Mouse (Mus musculus) neural tube, embryonic 11.5 days (tissue): ENCODE measurements around the gene Dcaf5. TPM values are rescaled to one million over a fixed set of nuclear protein-coding genes. Genes with fewer than 3 reads are reported as not detected.
A peak's percentile ranks its signal among the peaks of the same experiment; 100 is the strongest.

Experiments
- ATAC-seq: fragments of 200-750 bp; cut with Nextera tagmentation; 2 replicates; pipeline ENCODE4 v1.8.0; 2017; ENCODE audit warnings: moderate number of reproducible peaks, mild to moderate bottlenecking, moderate TSS enrichment, moderate library complexity; ENCODE audit not compliant: insufficient read depth, low FRiP score, low TSS enrichment
- DNase-seq: peaks from one replicate; pipeline ENCODE4 v3.0.0-alpha.2; 2015; ENCODE audit warnings: low spot score
- H3K27ac ChIP-seq: fragments of 300-500 bp; sonication (generic); 2 replicates; pipeline ENCODE4 v1.5.1; 2014; ENCODE audit warnings: low read depth, mild to moderate bottlenecking, low read length
- H3K27me3 ChIP-seq: fragments of 300-500 bp; sonication (generic); 2 replicates; pipeline ENCODE4 v1.6.1; 2014; ENCODE audit warnings: mild to moderate bottlenecking, low read length, mixed read lengths; ENCODE audit not compliant: control insufficient read depth, insufficient read depth
- H3K36me3 ChIP-seq: fragments of 300-500 bp; sonication (generic); 2 replicates; pipeline ENCODE4 v1.6.1; 2014; ENCODE audit warnings: mild to moderate bottlenecking, low read length, moderate library complexity, mixed read lengths; ENCODE audit not compliant: control insufficient read depth, insufficient read depth
- H3K4me1 ChIP-seq: fragments of 300-500 bp; sonication (generic); 2 replicates; pipeline ENCODE4 v1.6.1; 2014; ENCODE audit warnings: low read length, mixed read lengths; ENCODE audit not compliant: control insufficient read depth, insufficient read depth
- H3K4me2 ChIP-seq: fragments of 300-500 bp; sonication (generic); 2 replicates; pipeline ENCODE4 v1.6.1; 2014; ENCODE audit warnings: low read depth, mild to moderate bottlenecking, moderate library complexity
- H3K4me3 ChIP-seq: fragments of 300-500 bp; sonication (generic); 2 replicates; pipeline ENCODE4 v1.5.1; 2014; ENCODE audit warnings: low read depth, low read length
- H3K9ac ChIP-seq: fragments of 300-500 bp; sonication (generic); 2 replicates; pipeline ENCODE4 v1.6.1; 2014; ENCODE audit warnings: mild to moderate bottlenecking, low read length
- H3K9me3 ChIP-seq: fragments of 300-500 bp; sonication (generic); 2 replicates; pipeline ENCODE4 v1.6.1; 2016; ENCODE audit warnings: low read length; ENCODE audit not compliant: control insufficient read depth
- WGBS: fragments of 180-500 bp; shearing (Covaris S2); extraction: QIAGEN DNeasy Blood & Tissue Kit; methylation state at CpG from one replicate; pipeline ENCODE4 v1.1.7; 2014; 5-methylcytosine and 5-hydroxymethylcytosine counted together
- polyA plus RNA-seq: library from polyadenylated mRNA; unstranded; fragments of >200 nt; fragmentation: Nextera tagmentation; extraction: Ambion mirVana; gene quantifications from 2 replicates; pipeline ENCODE4 v1.2.1, GENCODE M21; 2014

Gene Dcaf5
- 13.6 and 14.2 TPM in 2 replicates for polyA plus RNA-seq

DNA sequence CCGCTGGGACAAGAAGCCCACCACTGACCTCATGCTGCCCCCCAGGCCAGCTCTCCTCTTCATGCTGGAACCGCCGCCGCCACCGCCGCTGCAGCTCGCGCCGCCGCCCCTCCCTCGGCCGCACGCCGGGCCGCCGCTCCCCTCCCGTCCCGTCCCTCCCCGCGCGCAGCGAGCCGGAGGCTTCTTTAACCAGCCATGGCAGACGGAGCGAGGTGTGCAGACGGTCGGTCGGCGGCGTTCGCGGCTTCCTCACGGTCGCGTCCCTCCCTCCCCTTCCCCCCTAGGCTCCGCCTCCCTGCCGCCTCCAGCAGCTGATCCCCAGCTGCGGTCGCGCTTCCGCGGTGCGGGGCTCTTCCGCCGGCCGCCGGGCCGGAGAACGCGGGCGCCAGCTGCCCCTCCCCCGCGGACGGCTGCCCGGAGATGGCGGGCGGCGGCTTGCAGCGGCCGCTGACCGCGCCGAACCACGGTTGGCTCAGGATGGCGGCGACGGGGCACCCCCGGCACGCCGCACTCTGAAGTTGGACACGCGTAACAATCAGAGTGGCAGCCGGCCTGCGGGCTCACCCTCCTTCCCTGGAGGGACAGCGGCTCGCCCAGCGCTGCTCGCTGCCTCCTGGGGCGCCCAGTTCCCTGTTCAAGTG, at the start of gene Dcaf5:
Gene Dcaf5, minus strand, starts transcription at position 266 of the 641 bp plus-strand sequence.
- Histone ChIP-seq H3K4me2 (peak within 1 kb of the TSS; percentile 72), H3K9ac (peak within 1 kb of the TSS; percentile 86), H3K27me3 (no peaks in the 10 kb centered on the region), H3K4me1 (peaks cover 4% of the 10 kb centered on the region; the same call in 1 of the 2 replicates), H3K36me3 (no peaks in the 10 kb centered on the region), H3K27ac (peak within 1 kb of the TSS; percentile 94), H3K4me3 (peak within 1 kb of the TSS; percentile 90), H3K9me3 (no peaks in the 10 kb centered on the region)
- peak; percentile 87 for DNase-seq
- ATAC-seq, result peak; percentile 78
- under 1% methylated on average over 44 of the region's 79 CpGs for WGBS

DNA sequence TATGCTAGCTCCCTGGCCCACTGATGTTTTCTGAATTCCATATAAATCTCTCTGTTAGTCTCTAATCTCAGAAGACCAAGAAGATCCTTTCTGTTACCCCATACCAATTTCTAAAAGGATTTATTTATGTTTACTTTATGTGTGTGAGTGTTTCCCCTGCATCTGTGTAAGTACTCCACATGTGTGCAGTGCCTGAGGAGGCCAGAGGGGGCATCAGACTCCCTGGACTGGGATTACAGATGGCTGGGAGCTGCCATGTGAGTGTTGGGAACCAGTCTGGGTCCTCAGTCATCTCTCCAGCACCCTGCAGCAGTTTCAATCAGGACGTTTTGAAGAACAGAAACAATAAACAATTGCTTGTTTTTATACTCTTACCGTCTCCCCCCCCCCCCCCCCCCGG, 47.0 kb upstream of the Dcaf5 start:
- no peaks in the 10 kb centered on the region for H3K9me3 ChIP-seq
- no peaks in the 10 kb centered on the region; the same call in 1 of the 2 replicates for H3K36me3 ChIP-seq
- DNase-seq, result no peak
- whole genome bisulfite sequencing, result 76% methylated on average over 3 of the region's 3 CpGs
- H3K4me1 ChIP-seq, result no peaks in the 10 kb centered on the region
- ATAC-seq, result no peak
- no peaks in the 10 kb centered on the region for H3K27me3 ChIP-seq
- no peak overlapping the region for H3K4me3 ChIP-seq
- no peak overlapping the region for H3K9ac ChIP-seq
- no peak overlapping the region for H3K4me2 ChIP-seq
- no peak overlapping the region for H3K27ac ChIP-seq

DNA sequence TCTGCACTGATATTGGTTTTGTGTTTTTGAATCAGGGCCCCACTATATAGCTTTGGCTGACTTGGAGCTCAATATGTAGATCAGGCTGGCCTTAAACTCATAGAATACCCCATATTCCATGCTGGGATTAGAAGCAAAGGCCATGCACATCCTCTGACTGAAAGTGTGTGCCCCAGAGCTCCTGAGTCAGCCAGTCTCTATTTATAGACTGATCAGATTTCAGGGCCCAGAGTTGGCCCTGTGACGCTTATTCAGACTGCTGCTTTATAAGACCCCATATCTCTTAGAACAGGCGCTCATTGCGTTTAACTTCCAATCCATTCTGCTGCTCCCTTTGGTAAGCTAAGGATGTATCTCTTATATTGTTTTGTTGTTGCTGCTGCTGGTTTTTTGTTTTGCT, 43.6 kb upstream of the Dcaf5 start:
- ATAC-seq (no peak), DNase-seq (no peak)
- no peaks in the 10 kb centered on the region; the same call in 1 of the 2 replicates for H3K36me3 ChIP-seq
- no peaks in the 10 kb centered on the region for H3K9me3 ChIP-seq
- no peaks in the 10 kb centered on the region for H3K4me1 ChIP-seq
- no peak overlapping the region for H3K4me3 ChIP-seq
- H3K9ac ChIP-seq, result no peak overlapping the region
- 94% methylated on average over 3 of the region's 3 CpGs for WGBS
- H3K27me3 ChIP-seq, result no peaks in the 10 kb centered on the region
- no peak overlapping the region for H3K4me2 ChIP-seq
- no peak overlapping the region for H3K27ac ChIP-seq

DNA sequence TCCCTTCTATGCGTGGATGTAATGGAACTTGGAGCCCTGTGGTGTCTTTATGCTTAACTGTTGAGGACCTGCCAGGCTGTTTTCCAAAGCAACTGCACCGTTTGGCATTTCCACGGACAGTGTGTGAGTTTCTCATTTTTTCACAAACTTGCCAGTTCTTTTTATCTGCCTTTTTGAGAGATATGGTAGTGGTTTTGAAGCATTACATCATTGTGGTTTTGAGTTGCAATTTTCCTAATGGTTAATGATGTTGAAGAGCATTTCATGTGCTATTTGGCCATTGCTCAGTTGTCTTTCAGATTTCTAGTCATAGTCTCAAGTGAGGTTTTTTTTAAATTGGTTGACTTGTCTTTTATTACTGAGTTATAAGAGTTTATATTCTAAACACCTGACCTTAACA, 37.3 kb upstream of the Dcaf5 start:
- ATAC-seq, result no peak
- H3K4me1 ChIP-seq, result no peaks in the 10 kb centered on the region
- H3K27me3 ChIP-seq, result no peaks in the 10 kb centered on the region
- H3K9me3 ChIP-seq, result no peaks in the 10 kb centered on the region
- H3K27ac ChIP-seq, result no peak overlapping the region
- H3K36me3 ChIP-seq, result no peaks in the 10 kb centered on the region
- 87% methylated on average over 3 of the region's 3 CpGs for WGBS
- H3K4me2 ChIP-seq, result no peak overlapping the region
- H3K9ac ChIP-seq, result no peak overlapping the region
- DNase-seq, result no peak
- no peak overlapping the region for H3K4me3 ChIP-seq

DNA sequence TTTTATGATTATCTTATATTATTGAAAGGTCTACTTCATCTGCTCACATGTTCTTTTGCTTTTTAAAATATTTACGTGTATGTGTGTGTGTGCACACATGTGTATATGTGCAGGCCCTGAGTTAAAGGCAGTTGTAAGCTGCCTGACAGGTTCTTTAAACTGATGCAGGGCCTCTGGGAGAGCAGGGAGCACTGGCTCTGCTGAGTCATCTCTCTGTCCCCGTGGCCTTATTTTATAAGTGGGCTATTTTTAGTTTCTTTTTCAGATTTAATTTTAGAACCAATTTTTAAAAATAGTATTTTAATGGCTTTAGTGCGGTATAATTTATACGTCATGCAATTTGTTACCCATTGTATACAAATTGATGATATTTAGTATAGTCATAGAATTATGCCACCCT, 35.5 kb upstream of the Dcaf5 start:
- 81% methylated on average over 4 of the region's 4 CpGs for WGBS

DNA sequence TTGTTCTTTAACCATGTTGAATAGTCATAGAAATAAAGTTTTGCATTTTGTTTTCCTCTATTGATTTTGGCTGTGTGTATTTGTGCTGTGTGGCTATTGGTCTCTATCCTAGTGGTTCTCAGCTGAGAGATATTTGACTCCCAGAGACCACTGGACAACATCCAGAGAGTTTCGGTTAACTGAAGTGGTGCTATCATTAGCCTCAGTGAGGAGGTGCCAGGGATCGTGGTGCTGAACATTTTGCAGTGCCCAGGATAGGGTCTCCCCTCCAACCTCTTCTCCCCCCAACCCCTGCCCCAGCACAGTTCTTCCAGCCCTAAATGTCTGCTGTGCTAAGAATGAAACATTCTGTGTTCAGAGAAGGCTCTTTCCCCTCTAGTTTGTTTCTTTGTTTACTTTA, 33.8 kb upstream of the Dcaf5 start:
- no peak overlapping the region for H3K27ac ChIP-seq
- DNase-seq (no peak), ATAC-seq (no peak)
- no peaks in the 10 kb centered on the region for H3K9me3 ChIP-seq
- H3K27me3 ChIP-seq, result no peaks in the 10 kb centered on the region
- H3K9ac ChIP-seq, result no peak overlapping the region
- no peaks in the 10 kb centered on the region for H3K36me3 ChIP-seq
- no peak overlapping the region for H3K4me3 ChIP-seq
- H3K4me1 ChIP-seq, result no peaks in the 10 kb centered on the region
- 90% methylated on average over 2 of the region's 2 CpGs for WGBS
- H3K4me2 ChIP-seq, result no peak overlapping the region

More for the DNA sequence above, 35.5 kb upstream of the Dcaf5 start:
- no peak overlapping the region for H3K4me2 ChIP-seq
- no peaks in the 10 kb centered on the region for H3K4me1 ChIP-seq
- no peak overlapping the region for H3K27ac ChIP-seq
- DNase-seq (no peak), ATAC-seq (no peak)
- H3K36me3 ChIP-seq, result no peaks in the 10 kb centered on the region
- H3K27me3 ChIP-seq, result no peaks in the 10 kb centered on the region
- H3K9ac ChIP-seq, result no peak overlapping the region
- H3K4me3 ChIP-seq, result no peak overlapping the region
- H3K9me3 ChIP-seq, result no peaks in the 10 kb centered on the region

DNA sequence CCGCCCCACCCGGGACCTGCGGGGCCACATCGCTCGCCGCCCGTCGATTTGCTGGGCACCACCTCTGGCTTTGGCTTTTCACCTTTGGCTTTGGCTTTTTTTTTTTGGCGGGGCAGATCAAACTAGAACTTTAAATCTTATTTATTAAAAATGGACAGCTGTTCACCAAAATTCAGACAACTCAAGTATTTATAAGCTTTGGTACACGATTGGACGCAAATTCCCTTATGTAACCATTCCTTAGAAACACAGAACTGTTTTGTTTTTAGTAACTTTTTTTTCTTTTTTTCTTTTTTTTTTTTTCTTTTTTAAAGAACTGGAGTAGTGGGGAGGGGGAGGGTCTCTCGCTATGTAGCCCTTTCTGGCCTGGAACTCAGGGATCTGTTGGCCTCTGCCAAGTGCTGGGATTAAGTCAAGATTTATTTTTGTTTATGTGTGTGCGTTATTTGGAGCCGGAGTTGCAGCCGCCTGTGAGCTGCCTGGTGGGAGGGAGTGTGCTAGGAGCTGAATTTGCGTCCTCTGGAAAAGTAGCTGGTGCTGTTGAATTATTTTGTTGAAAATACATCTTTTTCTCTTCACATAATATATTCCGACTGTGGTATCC, 27.4 kb upstream of the Dcaf5 start:
- H3K9me3 ChIP-seq, result no peaks in the 10 kb centered on the region
- peak overlapping the region; percentile 74 for H3K4me3 ChIP-seq
- no peak overlapping the region; the same call in 1 of the 2 replicates for H3K27ac ChIP-seq
- H3K27me3 ChIP-seq, result no peaks in the 10 kb centered on the region
- H3K4me2 ChIP-seq, result peak overlapping the region; percentile 77
- peaks cover 3% of the 10 kb centered on the region; the same call in 1 of the 2 replicates for H3K4me1 ChIP-seq
- DNase-seq (no peak), ATAC-seq (no peak)
- H3K9ac ChIP-seq, result peak overlapping the region; percentile 83
- WGBS, result 11% methylated on average over 17 of the region's 17 CpGs
- H3K36me3 ChIP-seq, result no peaks in the 10 kb centered on the region

DNA sequence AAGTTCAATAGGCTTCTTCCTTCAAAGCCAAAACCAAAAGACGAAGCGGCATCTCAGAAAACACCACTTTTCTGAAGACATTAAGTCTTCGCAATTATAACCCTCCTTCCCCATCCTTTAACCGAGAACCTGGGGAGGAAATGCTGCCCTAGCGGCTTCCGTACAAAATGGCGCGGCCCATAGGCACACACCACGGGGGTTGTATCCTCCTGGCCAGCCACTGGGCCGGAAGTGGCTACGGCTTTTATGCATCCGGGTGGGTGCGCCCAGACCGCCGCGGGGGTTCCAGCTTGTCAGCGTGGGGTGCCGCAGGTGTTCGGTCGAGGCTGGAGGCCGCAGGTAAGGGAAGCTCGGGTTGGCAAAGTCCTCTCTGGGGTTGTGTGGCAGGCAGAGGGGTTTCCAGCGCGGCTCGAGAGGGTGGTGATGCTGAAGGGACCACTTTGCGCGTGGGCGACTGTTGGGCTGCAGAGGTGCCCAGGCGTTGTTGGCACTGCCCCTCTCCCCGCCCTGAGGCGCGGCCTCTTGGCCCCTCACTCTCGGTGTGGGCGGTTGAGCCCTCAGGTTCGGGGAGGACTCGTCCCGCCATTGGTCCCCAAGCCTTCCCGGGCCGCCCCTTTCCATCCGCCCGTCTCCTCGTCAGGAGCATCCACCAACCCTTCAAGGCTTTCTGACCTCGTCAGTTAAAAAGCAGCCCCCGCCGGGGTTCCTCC, 26.7 kb upstream of the Dcaf5 start, which contains the start of gene Exd2:
Gene Exd2, plus strand, starts transcription at position 154 of the 710 bp plus-strand sequence.
- Histone ChIP-seq H3K4me2 (peak within 1 kb of the TSS; percentile 77), H3K4me1 (peaks cover 3% of the 10 kb centered on the region; the same call in 1 of the 2 replicates), H3K4me3 (peak within 1 kb of the TSS; percentile 74), H3K9ac (peak within 1 kb of the TSS; percentile 83), H3K9me3 (no peaks in the 10 kb centered on the region), H3K27me3 (no peaks in the 10 kb centered on the region), H3K27ac (peak within 1 kb of the TSS; percentile 46), H3K36me3 (no peaks in the 10 kb centered on the region)
- under 1% methylated on average over 42 of the region's 45 CpGs for WGBS
- ATAC-seq, result peak; percentile 95
- DNase-seq, result peak; percentile 88
